Mouse (Mus musculus) CD4-positive naive resting alpha-beta T cell, adult 76 days (primary cell): Measurements from ENCODE around the gene Olfr1338. TPM values are rescaled to one million over a fixed set of nuclear protein-coding genes. Genes with fewer than 3 reads are reported as not detected.

ENCODE experiments used
- total RNA-seq: library from RNA; stranded (reverse); gene quantifications from one replicate; pipeline ENCODE4 v1.2.4, GENCODE M21; 2023

Gene Olfr1338
- not detected for total RNA-seq

DNA sequence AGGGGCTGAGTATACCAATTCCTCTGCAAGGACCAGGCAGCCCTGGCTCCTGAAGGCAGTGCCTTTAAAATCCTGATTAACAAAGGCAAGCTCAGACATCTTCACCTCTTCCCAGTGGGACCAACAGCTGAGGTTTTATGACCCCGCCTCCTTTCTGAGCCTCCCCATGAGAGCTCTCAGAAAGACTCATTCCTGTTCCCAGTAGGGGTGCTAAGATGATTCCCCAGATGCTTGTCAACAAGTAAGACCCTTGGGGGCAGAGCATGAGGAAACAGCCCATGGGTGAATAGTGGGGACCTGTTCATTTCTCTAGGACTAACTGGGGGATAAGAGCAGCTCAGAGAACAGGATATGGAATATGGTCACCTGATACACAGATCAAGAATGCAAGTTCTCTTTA is at the start of gene Olfr1338:
Olfr1338 (minus strand) TSS at position 101 of the 400 bp plus-strand sequence.

DNA sequence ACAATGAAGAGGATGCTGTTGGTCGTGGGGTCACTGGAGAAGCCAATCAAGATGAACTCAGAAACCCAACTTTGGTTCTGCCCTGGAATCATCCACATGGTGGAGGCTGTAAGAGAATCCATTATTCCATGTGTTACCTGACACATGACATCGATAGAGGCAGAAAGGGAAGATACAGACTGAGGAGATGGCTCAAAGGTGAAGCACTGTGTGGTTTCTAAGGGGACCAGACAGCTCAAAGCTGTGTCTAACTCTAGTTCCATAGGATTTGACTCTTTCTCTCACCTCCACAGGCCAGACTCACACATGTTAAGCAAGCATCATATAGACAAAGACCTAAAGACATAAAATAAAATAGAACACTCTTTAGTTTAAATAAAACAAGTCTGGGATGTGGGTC is 23.9 kb upstream of the Olfr1338 start, which contains the start of gene Olfr1337:
Olfr1337 (minus strand) TSS at position 101 of the 400 bp plus-strand sequence.

DNA sequence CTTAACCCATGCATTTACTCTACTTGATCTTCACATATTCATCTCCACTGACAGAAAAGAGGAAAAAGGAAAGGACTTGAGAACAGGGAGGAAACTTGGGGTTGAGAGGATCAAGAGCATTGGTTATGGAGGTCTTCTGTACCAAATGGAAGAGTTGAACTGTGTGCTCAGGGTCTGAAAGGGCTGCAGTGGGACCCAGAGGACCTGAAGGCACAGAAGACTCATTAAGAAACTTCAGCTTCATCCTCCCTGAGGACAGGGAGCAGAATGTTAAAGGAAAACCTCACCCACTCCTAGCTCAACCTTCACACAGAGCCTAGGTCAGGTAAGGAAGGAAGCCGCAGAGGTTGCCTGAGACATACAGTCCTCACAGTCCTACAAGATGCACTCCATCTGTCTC is 26.7 kb downstream of the Olfr1338 start, which contains the start of gene Olfr1339:
Olfr1339 (plus strand) TSS at position 301 of the 400 bp plus-strand sequence.

DNA sequence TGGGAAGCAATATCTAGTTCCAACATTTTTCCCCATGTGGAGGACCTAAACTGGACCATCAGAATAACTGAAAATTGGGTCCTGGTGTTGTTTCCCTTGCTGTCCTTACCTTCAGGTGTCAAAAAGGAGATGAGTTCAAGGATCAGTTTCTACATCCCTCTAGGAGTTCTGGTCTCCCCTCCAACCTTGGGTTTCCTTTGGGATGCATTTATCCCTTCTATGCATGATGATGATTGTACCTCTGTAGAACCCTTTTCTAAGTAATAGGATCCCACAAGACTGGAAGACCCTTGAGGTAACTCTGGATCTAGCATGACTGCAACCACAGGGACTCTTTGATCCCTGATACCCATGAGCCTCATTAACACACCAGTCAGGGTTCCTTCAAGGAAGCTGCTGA is 38.7 kb downstream of the Olfr1338 start, which contains the start of gene Olfr1340:
Olfr1340 (plus strand) TSS at position 301 of the 400 bp plus-strand sequence.

DNA sequence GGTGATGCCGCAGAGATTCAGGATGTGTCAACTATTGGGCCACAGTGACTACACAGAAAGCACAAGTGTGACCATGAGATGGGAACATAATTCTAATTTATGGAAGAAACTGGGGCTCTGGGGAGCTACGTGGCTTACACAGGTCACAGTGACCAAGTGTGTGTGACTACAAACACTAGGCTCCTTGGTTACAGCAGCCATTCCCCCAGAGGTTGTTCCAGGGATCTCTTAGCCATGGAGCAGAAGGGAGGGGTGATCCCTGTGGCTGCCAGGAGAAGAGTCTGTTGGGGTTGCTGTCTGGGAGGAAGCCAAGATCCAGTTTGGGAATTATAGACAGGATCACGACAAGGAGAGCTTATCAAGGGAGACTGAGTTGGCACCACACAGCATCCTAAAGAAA is 55.3 kb downstream of the Olfr1338 start, which contains the start of gene Olfr1341:
Olfr1341 (plus strand) TSS at position 301 of the 400 bp plus-strand sequence.

Other genes with a start within 250 kb of the Olfr1338 start
- gene 2610528J11Rik, start 231.7 kb downstream of the Olfr1338 start, total RNA-seq = not detected
- gene Tmem125, start 214.7 kb downstream of the Olfr1338 start, total RNA-seq = not detected
- not detected for gene Cfap57, start 138.0 kb downstream of the Olfr1338 start, total RNA-seq
- gene Ebna1bp2, start 137.9 kb downstream of the Olfr1338 start, total RNA-seq = 65.9 TPM
- gene Olfr62, start 99.8 kb downstream of the Olfr1338 start, total RNA-seq = not detected
- not detected for gene Olfr1342, start 66.0 kb downstream of the Olfr1338 start, total RNA-seq
- not detected for gene Olfr1341, start 55.2 kb downstream of the Olfr1338 start, total RNA-seq
- not detected for gene Olfr1340, start 38.6 kb downstream of the Olfr1338 start, total RNA-seq
- gene Olfr1339, start 26.6 kb downstream of the Olfr1338 start, total RNA-seq = not detected
- not detected for gene Olfr1337, start 23.8 kb upstream of the Olfr1338 start, total RNA-seq
- gene Olfr1335, start 51.2 kb upstream of the Olfr1338 start, total RNA-seq = not detected
- gene Olfr1333, start 77.5 kb upstream of the Olfr1338 start, total RNA-seq = not detected
- not detected for gene Olfr1331, start 105.9 kb upstream of the Olfr1338 start, total RNA-seq
- not detected for gene Olfr1330, start 129.9 kb upstream of the Olfr1338 start, total RNA-seq
- not detected for gene Olfr1329, start 158.7 kb upstream of the Olfr1338 start, total RNA-seq
- not detected for gene Olfr1328, start 179.9 kb upstream of the Olfr1338 start, total RNA-seq
- gene Lao1, start 202.8 kb upstream of the Olfr1338 start, total RNA-seq = not detected